Mouse (Mus musculus) layer of hippocampus, adult 18-20 months (tissue): Measurements from ENCODE around the gene Pom121l2. TPM values are rescaled to one million over a fixed set of nuclear protein-coding genes. Genes with fewer than 3 reads are reported as not detected.
A peak's percentile ranks its signal among the peaks of the same experiment; 100 is the strongest.

Source experiments
- DNase-seq, 2 experiments: peaks; one replicate each; pipeline ENCODE4 v3.0.0; 2022; ENCODE audit warnings: low spot score in 2 of 2
- total RNA-seq, 2 experiments: library from RNA; stranded (reverse); gene quantifications; 2 replicates each; pipeline ENCODE4 v1.2.3; 2021

The Pom121l2 gene
- total RNA-seq, 2 experiments from 2014 or later: 0.12 TPM; not detected in 1

DNA sequence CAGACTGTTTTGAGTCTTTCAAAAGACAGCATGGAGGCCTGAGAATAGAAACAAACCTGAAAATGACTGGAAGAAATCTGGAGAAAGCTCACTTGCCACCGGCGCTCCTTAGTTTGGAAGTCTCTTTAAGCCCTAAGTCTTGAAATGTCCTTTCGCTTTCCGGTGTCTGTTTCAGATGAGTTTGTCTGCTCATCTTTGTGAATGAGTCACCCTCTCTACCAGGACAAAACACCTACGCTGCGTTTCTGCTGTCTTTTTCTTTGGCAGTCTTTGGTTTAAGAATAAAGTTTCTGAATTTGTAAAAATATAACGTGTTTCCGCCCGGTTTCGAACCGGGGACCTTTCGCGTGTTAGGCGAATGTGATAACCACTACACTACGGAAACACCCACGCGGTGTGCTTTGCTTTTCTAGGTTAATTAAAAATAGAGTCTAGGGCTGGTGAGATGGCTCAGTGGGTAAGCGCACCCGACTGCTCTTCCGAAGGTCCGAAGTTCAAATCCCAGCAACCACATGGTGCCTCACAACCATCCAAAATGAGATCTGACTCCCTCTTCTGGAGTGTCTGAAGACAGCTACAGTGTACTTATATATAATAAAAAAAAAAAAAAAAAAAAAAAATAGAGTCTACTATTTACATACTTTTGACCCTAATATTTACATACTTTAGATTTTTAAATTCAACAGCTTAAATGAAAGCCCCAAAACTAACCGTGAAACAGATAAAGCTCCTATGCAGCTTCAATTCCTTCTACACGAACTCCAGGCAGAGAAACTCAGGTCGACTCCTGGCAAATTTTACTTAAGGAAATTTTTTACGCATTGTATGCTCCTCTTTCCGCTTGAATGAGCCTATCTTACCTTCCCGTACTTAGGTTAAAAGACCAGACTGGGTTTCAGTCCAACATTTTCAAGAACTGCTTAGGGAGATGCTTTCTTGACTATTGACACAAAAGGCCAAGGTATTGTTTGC lies 34.8 kb downstream of the Pom121l2 start:
- peak; percentile 50 to 63 for DNase-seq

GRCm38 (mm10) chr13:22019934-22020835 lies 39.2 kb downstream of the Pom121l2 start:
- no peak for DNase-seq

DNA sequence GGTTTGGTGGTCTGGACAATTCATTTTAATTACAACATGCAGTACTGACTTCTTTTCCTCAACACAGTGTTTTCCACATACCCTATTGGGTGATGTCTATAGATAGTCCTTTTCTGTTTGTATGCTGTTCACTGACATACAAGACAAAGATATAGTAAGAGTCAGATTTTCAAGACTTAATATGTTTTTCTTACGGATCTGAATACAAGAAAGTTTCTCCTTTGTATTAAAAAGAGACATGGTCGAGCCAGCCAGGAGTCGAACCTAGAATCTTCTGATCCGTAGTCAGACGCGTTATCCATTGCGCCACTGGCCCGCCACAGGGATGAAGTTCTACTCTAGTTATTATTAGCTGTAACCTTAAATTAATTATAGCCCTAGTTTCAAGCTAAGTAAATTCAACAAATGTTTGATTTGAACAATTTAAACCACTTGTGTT lies 39.9 kb downstream of the Pom121l2 start:
- peak in 1 of 2 experiments; percentile 68 for DNase-seq

DNA sequence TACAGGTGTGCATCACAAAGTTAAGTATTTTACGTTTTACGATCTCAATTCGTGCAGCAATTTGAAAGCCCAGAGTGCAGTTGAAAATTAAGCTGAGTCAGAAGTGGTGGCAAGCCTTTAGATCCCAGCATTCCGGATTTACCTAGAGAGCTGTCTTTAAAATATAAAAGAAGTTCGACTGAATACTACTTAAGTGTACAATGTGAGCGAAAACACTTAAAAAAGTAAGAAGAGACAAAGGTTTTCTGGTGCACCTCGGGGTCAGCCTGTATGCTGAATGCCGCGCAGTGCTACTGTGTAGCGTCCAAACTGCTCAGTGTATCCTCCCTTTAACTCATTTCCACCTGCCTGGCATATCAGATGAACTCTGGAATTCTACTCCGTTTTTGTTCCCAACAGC lies 40.6 kb downstream of the Pom121l2 start:
- DNase-seq: no peak

GRCm38 (mm10) chr13:22022241-22022640 lies 41.2 kb downstream of the Pom121l2 start:
- peak; percentile 37 to 75 for DNase-seq

- peak; percentile 73 to 93 for DNase-seq
Observed at GRCm38 (mm10) chr13:22026058-22027031, 45.4 kb downstream of the Pom121l2 start.

DNA sequence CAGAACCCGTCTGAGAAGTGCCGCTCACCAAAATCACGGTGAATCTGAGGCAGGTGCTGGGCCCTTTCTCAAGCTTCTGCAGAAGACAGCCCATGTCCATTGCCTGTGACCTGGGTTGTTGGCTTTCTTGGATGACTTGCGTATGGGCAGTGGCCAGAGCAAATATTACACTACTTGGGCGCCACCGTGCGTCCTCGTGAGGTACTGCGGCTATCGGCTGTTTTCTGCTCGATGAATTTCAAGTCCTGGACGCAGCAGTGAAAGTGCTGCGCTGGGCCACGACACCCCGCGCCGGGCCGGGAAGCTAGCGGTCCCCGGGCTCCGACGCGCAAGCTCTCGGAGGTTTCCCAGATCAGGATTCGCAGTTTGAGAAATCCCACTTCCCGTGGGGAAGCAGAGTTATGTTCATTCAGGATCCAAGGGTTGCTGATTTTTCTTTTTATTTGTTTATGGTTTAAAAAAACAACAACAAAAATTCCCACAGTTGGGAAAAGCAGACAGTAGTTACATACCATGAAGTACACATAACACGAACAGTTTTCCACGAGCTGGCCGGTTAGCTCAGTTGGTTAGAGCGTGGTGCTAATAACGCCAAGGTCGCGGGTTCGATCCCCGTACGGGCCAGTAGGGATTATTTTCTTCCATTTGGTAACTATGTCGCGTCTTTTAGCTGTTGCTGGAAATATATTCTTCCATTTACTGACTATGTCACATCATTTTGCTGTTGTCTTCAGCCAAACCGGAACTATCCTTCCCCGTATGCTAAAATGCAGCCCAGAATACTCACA lies 47.9 kb downstream of the Pom121l2 start:
- peak; percentile 85 to 95 for DNase-seq

DNA sequence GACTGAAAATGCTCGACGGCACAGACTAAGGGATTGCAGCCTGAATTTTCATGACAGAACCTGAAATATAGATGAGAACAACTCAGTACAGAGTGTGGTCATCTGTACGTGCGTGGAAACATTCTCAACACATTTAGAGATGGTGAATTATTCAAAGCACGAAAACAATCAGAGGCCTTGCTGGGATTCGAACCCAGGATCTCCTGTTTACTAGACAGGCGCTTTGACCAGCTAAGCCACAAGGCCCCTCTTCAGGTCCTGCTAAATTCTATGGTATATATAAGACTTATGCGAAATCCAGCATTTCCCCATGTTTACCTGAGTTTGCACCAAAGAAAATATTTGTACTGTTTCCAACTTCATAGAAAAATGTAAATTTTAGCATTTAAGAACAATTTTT lies 48.9 kb downstream of the Pom121l2 start:
- peak in 1 of 2 experiments; percentile 52 for DNase-seq

- DNase-seq: no peak
Observed at GRCm38 (mm10) chr13:22030493-22030892, 49.5 kb downstream of the Pom121l2 start.

GRCm38 (mm10) chr13:22033741-22034442 lies 52.9 kb downstream of the Pom121l2 start:
- DNase-seq: no peak

DNA sequence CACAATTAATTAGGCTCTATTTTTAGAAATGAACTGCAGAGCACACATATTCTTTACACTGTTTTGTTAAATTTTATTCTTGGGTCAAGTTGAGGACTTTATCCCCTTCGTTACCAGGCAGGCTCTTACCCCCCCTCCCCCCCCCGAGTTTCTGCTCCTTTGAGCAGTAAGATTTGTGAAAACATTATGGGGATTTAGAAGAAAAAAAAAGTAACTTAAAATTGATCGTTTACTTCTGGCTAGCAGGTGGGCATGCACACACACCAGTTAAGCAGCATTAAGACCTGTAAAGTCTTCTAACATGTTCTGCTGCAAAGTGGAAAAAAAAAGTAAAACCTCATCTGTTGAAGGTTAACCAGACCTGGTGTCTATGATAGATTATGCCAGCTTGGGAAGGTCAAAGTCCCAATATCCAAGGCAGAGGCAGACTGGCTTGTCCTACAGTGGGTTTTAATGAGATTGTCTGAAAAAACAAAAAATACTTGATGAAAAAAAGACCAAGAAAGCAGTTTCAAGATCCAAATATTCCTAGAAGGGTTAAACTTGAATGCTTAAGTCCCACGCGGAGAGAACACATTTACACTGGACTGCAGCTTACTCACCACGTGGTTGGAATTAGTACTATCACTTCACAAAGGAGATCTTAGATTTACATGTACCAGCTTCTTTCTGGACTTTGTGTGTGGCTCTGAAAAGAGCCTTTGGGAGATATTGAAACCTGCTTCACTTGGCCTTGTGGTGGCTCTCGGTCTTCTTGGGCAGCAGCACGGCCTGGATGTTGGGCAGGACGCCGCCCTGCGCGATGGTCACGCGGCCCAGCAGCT lies 53.7 kb downstream of the Pom121l2 start:
- no peak for DNase-seq

GRCm38 (mm10) chr13:22035267-22036148 lies 54.5 kb downstream of the Pom121l2 start, which contains the start of the genes Hist1h2ah and Hist1h2bk:
Hist1h2ah (minus strand) TSS chr13:22035568.
Hist1h2bk (plus strand) TSS chr13:22035870.
- peak; percentile 81 to 93 for DNase-seq

DNA sequence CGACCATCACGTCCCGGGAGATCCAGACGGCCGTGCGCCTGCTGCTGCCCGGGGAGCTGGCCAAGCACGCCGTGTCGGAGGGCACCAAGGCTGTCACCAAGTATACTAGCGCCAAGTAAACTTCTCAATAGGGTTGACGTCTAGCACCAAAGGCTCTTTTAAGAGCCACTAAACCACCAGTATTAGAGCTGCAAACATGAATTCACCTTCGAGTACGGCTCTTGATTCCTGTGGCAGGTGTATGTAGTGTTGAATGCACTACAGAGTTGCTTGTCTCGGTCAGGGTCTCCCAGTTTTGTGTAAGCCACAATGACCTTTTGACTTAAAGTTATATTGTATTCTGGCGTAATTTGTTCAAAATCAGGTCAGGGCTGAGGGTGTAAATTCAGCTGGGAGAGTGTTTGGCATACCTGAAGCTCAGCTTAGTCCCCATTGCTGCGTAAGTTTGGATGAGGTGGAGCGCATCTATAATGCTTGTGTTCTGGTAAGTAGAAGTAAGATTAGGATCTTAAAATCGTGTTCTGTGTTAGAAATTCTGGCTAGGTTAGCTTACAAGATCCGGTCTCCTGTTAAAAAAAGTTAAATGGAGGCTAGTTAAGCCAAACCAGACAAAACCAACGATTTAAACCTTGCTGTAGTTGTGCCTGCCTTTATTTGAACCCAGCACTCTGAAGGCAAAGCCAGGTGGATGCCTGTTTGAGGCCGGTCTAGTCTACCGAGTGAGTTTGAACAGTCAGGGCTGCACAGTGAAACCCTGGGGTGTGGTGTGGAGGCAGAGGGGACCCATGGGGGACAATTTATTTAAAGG lies 55.4 kb downstream of the Pom121l2 start:
- DNase-seq: no peak

DNA sequence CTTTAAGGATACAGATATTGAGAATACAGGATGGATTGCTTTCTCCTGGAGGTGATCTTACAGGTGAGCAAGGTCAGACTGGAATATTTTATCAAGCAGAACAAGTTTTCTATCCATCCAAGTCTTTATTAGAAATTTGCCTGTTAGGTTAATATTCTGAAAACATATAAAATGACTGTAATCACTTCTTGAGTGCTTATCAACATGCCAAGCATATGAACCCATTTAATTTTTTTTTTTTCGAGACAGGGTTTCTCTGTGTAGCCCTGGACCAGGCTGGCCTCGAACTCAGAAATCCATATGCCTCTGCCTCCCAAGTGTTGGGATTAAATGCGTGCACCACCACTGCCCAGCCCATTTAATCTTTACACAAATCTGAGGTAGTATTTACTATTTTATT lies 56.0 kb downstream of the Pom121l2 start:
- DNase-seq: no peak

DNA sequence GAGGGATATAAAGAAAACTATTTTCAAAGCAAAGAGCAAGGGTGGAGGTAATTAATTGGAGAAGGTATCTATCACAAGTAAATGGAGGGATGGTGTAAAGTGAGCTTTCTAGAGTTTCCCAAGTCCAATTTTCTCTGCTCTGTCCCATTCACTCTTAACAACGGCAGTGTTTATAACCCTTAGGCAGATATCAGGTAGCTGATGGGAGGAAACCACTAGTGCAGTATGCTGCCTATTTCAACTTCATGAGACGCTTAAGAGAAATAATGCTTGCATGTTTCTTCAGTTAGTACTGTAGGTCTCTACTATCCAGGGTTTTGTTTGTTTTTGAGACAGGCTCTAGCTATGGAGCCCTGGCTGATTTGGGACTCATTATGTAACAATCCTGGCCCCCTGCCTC lies 56.4 kb downstream of the Pom121l2 start:
- no peak for DNase-seq
